Mouse (Mus musculus): ENCODE measurements around the gene Zfp507.

Zfp507 gene

DNA sequence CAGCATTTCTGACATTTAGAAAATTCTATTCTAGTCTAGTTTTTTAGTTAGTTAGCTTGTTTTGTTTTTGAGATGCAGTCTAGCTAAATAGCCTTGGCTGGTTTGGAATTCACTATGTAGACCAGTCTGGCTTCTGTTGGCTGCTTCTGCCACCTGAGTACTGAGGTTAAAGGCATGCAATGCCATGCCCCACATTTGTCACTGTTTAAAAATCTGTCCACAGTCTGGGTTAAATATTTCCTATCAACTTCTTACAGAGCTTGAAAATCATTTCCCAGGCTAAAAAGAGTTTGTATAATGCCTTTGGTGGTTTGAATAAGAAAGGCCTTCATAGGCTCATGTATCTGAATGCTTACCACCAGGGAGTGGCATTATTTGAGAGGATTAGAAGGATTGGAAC lies 63.9 kb downstream of the Zfp507 start:
- no peak for DNase-seq (ENCODE audit: extremely low spot score, low spot score)

DNA sequence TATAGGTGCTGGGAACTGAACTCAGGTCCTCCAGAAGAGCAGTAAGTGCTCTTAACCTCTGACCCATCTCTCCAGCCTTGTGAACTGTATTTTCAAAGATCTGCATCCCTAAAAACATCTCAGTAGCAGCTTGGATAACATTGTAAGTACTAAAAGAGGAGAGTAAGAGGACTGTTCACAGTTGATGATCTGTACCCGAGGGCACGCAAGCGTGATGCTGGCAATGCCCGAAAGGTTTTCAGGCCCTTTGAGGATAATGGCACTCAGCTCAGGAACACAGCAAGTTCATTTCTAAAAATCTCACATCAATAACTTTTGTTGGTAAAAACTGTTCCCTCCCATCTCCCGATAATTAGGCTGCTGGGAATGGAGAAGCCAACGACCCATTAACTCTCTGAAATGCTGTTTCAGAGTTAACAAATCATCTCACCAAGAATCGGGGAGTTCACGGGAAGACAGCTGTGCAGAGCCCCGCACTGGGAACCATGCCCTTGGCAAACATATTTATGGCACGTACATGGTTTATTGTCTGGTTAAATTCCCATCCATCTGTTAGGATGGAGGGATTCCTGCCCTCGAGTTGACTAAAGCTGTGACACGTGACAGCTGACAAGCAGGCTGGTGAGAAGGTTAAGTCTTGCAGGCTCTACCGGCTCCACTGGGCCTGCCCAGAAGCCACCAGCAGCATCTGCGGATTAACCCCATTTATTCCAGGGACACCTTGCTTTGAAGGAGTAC lies 69.3 kb downstream of the Zfp507 start:
- DNase-seq (ENCODE audit: extremely low spot score, low spot score) = no peak

DNA sequence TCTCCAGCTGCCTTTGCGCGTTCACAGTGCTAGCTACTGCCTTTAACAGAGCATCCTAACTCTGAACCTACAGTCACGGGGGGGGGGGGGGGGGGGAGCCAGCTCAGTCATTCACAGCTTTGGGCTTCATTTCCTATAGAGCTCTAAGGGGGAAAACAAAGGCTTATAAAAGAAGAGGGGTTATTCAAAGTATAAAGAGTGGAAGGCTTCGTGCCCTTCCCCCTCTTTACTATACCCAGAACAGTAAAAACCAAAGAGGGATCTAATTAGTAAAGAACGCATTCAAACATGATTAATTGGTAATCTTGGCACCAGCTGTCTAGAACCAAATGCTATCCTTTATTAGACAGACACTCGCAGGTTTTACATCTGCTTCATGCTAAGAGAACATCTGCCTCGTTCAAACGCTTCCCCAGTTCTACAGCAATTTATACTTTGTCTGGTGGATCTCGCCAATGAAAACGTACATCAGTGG lies 70.2 kb downstream of the Zfp507 start:
- no peak for DNase-seq (ENCODE audit: extremely low spot score, low spot score)

GRCm38 (mm10) chr7:35729621-35730031 lies 73.2 kb downstream of the Zfp507 start:
- DNase-seq (ENCODE audit: extremely low spot score, low spot score) = no peak

DNA sequence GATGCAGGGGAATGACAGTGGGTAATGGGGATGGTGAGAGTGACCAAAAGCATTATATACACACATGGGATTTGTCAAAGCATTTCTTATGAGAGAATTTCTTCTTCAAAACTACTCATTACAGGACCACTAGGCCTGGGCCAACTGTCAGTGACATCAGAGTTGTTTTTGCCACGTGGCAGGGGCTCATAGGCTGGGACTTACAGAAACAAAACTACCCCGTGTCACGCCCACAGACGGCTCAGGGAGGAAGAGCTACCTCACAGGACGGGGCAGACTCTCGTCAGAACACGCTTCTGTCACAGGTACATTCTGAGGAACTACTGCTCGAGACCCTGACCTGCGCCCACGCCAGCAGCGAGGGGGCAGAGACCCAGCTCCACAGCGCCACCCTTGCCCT lies 74.4 kb downstream of the Zfp507 start:
- DNase-seq (ENCODE audit: extremely low spot score, low spot score) = no peak

DNA sequence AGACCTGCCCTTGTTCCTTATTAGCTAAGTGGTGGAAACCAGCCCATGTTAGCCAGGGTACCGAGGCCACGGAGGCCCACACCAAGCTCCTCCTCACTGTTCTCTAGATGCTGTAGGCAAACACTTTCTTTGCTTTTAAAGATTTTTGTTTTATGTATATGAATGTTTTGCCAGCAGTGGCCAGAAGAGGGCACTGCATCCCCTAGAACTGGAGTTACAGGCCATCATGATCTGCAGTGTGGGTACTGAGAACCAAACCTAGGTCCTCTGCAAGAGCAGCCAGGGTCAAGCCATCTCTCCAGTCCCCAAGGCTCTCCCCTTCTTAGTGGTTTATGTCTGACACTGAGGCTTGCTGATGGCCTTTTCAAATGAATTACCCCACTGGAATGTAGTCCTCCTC lies 79.8 kb downstream of the Zfp507 start:
- DNase-seq (ENCODE audit: extremely low spot score, low spot score) = no peak

All from neural tube, embryonic 10.5 days (tissue).